Mouse (Mus musculus) forebrain, embryonic 14.5 days (tissue): ENCODE results near the gene Ankrd23. TPM values are rescaled to one million over a fixed set of nuclear protein-coding genes. Genes with fewer than 3 reads are reported as not detected.
A peak's percentile ranks its signal among the peaks of the same experiment; 100 is the strongest.

Experiments used
- ATAC-seq: fragments of 200-750 bp; cut with Nextera tagmentation; 2 replicates; pipeline ENCODE4 v1.8.0; 2017; ENCODE audit warnings: mild to moderate bottlenecking, moderate library complexity
- DNase-seq: peaks from one replicate; pipeline ENCODE4 v3.0.0-alpha.2; 2015; ENCODE audit warnings: low spot score
- H3K27ac ChIP-seq: fragments of 300-500 bp; sonication (generic); 2 replicates; pipeline ENCODE4 v1.5.1; 2014; ENCODE audit warnings: low read depth, mild to moderate bottlenecking, control low read depth, low read length, moderate library complexity
- H3K27me3 ChIP-seq: fragments of 300-500 bp; sonication (generic); replicated peaks from 2 replicates; pipeline ENCODE4 v1.6.1; 2014; ENCODE audit warnings: low read length, control low read depth, mixed read lengths; ENCODE audit not compliant: control insufficient read depth, insufficient read depth
- H3K36me3 ChIP-seq: fragments of 300-500 bp; sonication (generic); 2 replicates; pipeline ENCODE4 v1.6.1; 2014; ENCODE audit warnings: low read length, control low read depth; ENCODE audit not compliant: control insufficient read depth, insufficient read depth
- H3K4me1 ChIP-seq: fragments of 300-500 bp; sonication (generic); 2 replicates; pipeline ENCODE4 v1.6.1; 2014; ENCODE audit warnings: antibody characterized with exemption, low read length, control low read depth; ENCODE audit not compliant: control insufficient read depth, insufficient read depth
- H3K4me2 ChIP-seq: fragments of 300-500 bp; sonication (generic); 2 replicates; pipeline ENCODE4 v1.6.1; 2014; ENCODE audit warnings: mild to moderate bottlenecking, control low read depth, low read length
- H3K4me3 ChIP-seq: fragments of 300-500 bp; sonication (generic); 2 replicates; pipeline ENCODE4 v1.5.1; 2014; ENCODE audit warnings: low read depth, low read length, control low read depth
- H3K9ac ChIP-seq: fragments of 300-500 bp; sonication (generic); 2 replicates; pipeline ENCODE4 v1.6.1; 2014; ENCODE audit warnings: mild to moderate bottlenecking, low read length, control low read depth, moderate library complexity
- H3K9me3 ChIP-seq: fragments of 300-500 bp; sonication (generic); replicated peaks from 2 replicates; pipeline ENCODE4 v1.6.1; 2016; ENCODE audit warnings: low read length, control low read depth, mixed read lengths; ENCODE audit not compliant: control insufficient read depth
- WGBS: fragments of 180-500 bp; shearing (Covaris S2); extraction: QIAGEN DNeasy Blood & Tissue Kit; methylation state at CpG from one replicate; pipeline ENCODE4 v1.1.7; 2014; 5-methylcytosine and 5-hydroxymethylcytosine counted together
- polyA plus RNA-seq: library from polyadenylated mRNA; unstranded; fragments of >200 nt; fragmentation: Nextera tagmentation; extraction: Ambion mirVana; gene quantifications from 2 replicates; pipeline ENCODE4 v1.2.1, GENCODE M21; 2014

The Ankrd23 gene
- polyA plus RNA-seq, 1 experiment from 2014 or later, result 3.8 TPM

DNA sequence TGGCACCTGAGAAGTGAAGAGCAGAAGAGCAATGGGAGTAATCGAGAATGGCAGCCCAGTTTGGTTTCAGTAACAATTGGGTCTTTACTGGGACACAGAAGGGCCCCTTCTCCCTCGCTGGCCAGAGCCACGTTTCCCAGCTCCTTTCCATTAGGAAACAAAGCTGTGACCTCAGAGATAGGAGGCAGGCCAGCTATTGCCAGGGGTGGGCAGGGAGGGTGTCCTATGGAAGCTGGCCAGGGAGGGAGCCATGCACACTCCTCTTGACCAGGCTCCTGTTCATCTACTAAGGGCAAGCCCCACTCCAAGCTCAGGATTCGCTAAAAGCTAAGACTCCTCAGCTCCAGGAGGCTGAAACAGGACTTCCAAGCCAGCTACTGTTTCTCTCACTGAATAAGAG is 22.6 kb upstream of the Ankrd23 start:
- Histone ChIP-seq H3K36me3 (peaks cover 9% of the 10 kb centered on the region), H3K4me3 (no peak overlapping the region), H3K27ac (no peak overlapping the region), H3K9ac (no peak overlapping the region), H3K9me3 (no peaks in the 10 kb centered on the region), H3K4me1 (peaks cover 20% of the 10 kb centered on the region), H3K27me3 (no peaks in the 10 kb centered on the region), H3K4me2 (no peak overlapping the region)
- 12% methylated on average over 4 of the region's 4 CpGs for WGBS
- ATAC-seq (no peak), DNase-seq (no peak)

DNA sequence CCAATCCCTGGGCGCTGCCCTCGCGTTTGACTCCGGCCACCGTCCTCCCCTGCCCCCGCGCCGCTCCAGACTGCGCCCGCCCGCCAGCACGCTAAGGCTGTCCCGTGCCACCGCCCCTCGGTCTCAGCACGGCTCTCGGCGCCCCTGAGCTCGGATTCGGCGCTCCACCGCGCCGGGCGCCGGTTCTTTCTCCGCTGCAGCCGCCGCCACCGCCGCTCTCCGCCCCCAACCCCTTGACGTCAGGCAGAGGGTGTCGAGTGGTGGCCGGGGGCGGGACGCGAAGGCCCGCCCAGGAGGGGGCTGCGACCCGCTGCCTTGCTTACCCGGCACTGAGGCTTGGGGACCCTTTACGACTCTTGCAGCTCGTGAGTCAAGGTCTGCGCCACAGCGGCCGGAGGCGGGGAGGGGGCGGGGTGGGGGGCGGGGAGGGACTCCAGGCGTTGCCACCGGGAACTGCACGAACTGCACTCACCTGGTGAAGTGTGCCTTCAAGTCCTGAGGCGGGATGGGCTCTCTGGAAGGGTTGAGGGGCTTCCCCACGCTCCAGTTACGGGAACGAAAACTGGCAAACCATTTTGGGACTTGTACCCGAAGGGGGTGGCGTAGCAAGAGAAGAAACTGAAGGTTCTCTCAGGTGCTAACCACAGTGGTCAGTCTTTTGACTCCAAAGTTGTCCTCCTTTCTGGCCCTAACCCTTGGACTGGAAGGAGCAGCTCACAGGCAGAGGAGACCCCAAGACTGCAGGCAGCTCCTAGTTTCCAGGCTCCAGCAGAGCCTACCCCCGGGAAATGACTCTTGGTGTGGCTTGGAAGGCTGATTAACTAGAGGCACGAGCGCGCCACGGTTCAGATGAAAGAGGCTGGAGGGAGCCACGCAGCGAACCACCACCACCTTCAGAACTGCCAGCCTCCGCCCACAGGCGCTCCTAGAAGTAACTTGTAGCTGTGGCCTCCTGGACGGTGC is 21.6 kb upstream of the Ankrd23 start, which contains the start of gene Sema4c:
Sema4c (minus strand) TSS at position 319 of the 963 bp plus-strand sequence.
- Histone ChIP-seq H3K4me2 (peak within 1 kb of the TSS; percentile 99), H3K9me3 (no peaks in the 10 kb centered on the region), H3K27me3 (no peaks in the 10 kb centered on the region), H3K4me1 (peaks cover 20% of the 10 kb centered on the region), H3K36me3 (peaks cover 19% of the 10 kb centered on the region), H3K27ac (peak within 1 kb of the TSS; percentile 100), H3K4me3 (peak within 1 kb of the TSS; percentile 99), H3K9ac (peak within 1 kb of the TSS; percentile 100)
- WGBS, result 1% methylated on average over 58 of the region's 69 CpGs
- peak; percentile 87 for DNase-seq
- peak; percentile 56 for ATAC-seq

DNA sequence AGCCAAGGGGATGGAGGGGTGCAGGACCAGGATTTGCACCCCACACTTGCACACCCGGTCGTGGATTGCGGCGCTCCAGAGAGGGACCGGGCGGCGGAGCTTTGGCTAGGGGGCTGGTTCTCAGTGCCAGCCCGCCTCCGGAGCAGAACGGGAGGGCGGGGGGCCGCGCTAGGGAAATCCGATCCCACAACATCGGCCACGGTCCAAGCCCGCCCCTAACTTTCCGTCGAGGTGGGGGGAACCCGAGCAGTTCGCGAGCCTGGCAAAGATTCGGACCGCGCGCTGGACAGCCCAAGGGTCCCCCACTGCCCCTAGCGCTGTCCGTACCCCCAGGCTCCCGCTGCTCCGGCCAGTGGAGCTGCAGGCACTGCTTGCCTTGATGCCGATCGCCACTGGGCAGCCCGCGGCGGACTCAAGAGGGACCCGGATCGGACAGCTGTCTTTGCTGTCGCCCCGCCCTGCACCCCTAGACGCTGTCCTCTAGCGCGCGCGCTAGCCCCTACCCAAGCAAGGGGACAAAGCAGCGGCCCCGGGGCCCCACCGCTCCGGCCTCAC is 20.9 kb upstream of the Ankrd23 start:
- Histone ChIP-seq H3K9ac (peak overlapping the region; percentile 100), H3K4me1 (peaks cover 20% of the 10 kb centered on the region), H3K4me3 (peak overlapping the region; percentile 99), H3K9me3 (no peaks in the 10 kb centered on the region), H3K27me3 (no peaks in the 10 kb centered on the region), H3K36me3 (peaks cover 26% of the 10 kb centered on the region), H3K27ac (peak overlapping the region; percentile 100), H3K4me2 (peak overlapping the region; percentile 99)
- DNase-seq (peak; percentile 82), ATAC-seq (peak; percentile 62)
- under 1% methylated on average over 48 of the region's 48 CpGs for WGBS

DNA sequence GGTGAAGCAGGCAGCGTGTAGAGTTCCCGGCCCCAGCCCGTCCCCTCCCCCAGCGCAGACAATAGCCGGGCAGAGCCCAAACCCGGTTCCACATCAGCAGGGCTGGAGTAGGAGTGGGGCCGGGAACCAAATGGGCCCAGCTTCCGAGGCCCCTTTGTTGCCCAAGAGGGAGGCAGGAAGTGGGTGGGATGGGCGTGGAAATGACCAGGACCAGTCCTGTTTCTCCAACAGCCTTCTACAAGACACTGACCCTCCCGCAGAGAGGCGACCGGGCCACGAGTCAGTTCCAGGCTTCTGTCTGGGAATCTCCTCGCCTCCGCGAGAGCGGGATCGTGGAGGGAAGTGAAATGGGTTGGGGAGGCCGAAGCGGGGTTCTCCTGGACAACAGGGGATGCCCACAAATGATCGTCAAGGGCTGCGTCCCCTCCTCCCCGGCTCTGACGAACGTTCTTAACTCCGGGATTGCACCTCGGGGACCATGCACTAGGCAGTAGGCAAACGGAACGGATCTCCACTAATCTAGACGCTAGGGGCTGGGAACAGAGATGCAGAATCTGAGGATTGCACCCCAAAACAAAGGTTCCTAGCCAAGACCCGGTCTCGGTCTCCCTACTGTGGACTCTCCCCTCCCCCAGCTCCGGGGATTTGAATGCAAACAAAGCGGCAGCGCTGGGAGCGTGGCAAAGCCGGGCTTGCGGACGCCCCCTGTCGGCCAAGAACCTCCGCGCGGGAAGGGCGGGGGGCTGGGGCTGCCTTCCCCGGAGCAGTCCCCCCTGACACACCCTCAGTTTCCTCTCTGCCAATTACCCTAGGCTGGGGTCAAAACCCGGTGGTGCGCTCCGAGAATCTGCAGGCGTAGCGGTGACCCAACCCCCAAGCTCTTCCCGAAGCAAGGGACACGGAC is 20.1 kb upstream of the Ankrd23 start:
- WGBS, result under 1% methylated on average over 52 of the region's 52 CpGs
- ATAC-seq, result peak; percentile 84
- DNase-seq, result peak; percentile 97

DNA sequence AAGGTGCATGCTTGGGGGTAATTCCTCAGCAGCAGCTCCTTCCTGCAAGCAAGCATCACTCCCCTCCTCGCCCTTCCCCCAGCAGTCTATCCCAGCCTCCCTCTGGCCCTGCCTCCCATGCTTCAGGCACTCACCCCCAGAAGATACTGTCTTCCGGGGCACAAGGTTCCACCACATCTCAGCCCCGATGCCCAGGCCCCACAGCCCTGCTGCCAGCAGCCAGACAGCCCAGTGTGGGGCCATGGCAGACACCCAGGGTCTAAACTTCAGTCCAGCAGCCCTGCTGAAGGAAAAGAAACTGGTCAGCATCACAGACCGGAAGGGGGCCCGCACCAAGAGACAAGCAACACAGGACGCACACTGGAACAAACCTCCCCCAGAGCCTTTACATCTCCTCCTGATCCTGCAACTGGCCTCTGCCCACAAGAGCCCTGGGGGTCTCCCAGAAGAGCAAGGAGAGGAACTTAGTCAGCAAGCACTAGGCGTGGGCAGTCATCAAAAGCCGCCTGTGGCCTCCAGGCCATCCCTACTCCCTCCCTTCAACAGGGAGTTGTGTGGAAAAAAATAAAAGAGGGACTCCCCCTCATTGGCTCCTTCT is 19.2 kb upstream of the Ankrd23 start:
- Histone ChIP-seq H3K27ac (peak overlapping the region; percentile 100), H3K4me1 (peaks cover 20% of the 10 kb centered on the region), H3K9me3 (no peaks in the 10 kb centered on the region), H3K27me3 (no peaks in the 10 kb centered on the region), H3K4me3 (peak overlapping the region; percentile 99), H3K4me2 (peak overlapping the region; percentile 99), H3K9ac (peak overlapping the region; percentile 100), H3K36me3 (peaks cover 43% of the 10 kb centered on the region)
- no peak for DNase-seq
- ATAC-seq, result no peak
- WGBS, result 4% methylated on average over 8 of the region's 8 CpGs

More for the DNA sequence above, 20.1 kb upstream of the Ankrd23 start:
- Histone ChIP-seq H3K9me3 (no peaks in the 10 kb centered on the region), H3K27ac (peak overlapping the region; percentile 100), H3K4me1 (peaks cover 20% of the 10 kb centered on the region), H3K4me3 (peak overlapping the region; percentile 99), H3K27me3 (no peaks in the 10 kb centered on the region), H3K36me3 (peaks cover 34% of the 10 kb centered on the region), H3K4me2 (peak overlapping the region; percentile 99), H3K9ac (peak overlapping the region; percentile 100)

DNA sequence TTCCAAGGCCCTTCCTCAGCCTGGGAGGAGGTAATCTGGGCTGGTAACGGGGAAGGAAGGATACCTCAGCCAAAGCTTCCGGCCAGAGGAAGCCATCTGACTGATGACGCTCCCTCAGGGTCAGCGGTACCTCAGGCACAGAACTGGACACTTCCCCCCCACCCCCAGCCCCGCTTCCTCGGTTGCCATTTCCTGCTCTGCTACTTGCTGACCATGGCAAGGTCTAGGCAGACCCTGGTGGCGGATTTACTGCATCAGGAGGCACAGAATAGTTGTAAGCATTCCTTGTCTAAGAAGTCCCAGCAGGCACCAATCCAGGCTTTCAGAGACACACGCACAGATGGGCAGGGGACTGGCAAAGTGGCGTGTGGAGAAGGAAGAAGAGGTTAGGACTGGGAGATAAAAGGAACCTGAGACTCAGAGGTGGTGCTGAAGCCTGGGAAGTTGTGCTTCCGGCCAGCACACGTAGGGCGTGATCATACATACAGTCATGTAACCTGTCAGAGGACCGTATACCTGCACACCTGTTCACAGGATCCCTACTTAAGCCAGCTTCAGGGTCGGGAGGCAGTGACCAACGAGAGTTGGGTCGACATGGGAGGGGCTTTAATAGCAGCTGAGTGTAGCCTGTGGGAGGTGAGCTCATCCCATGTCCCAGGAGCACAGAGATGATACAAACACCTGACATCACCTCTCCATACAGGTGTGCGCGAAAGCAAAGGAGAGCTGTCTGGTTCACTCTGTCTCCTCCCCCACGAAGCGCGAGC is 18.1 kb upstream of the Ankrd23 start:
- DNase-seq (no peak), ATAC-seq (no peak)
- peaks cover 20% of the 10 kb centered on the region for H3K4me1 ChIP-seq
- H3K4me3 ChIP-seq, result peak overlapping the region; percentile 99; the same call in 1 of the 2 replicates
- H3K36me3 ChIP-seq, result peaks cover 54% of the 10 kb centered on the region
- 80% methylated on average over 21 of the region's 21 CpGs for WGBS
- H3K27me3 ChIP-seq, result no peaks in the 10 kb centered on the region
- no peaks in the 10 kb centered on the region for H3K9me3 ChIP-seq
- H3K27ac ChIP-seq, result no peak overlapping the region; the same call in 1 of the 2 replicates
- H3K4me2 ChIP-seq, result peak overlapping the region; percentile 99
- H3K9ac ChIP-seq, result peak overlapping the region; percentile 100

DNA sequence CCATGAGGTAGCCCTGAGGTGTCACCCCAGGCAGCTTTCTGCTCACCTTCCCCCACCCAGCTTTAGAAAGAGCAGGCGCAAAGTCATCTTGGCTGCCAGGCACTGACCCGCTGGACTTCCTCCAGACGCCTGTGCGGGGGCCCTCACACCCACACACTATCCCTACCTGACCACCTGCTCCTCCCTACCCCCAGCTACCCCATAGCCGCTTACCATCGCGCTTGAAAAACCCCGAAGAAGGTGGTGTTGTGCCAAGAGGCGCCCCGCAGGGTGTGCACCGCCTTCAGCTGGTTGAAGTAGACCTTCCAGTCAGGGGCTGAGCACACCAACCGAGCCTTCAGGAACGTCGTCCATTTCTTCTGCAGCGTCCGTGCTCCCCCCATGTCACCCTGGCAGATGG is 15.8 kb upstream of the Ankrd23 start:
- no peaks in the 10 kb centered on the region for H3K27me3 ChIP-seq
- ATAC-seq, result no peak
- H3K27ac ChIP-seq, result no peak overlapping the region
- H3K4me2 ChIP-seq, result no peak overlapping the region
- no peak overlapping the region for H3K9ac ChIP-seq
- H3K4me3 ChIP-seq, result no peak overlapping the region
- H3K9me3 ChIP-seq, result no peaks in the 10 kb centered on the region
- peaks cover 15% of the 10 kb centered on the region for H3K4me1 ChIP-seq
- no peak for DNase-seq
- 78% methylated on average over 16 of the region's 16 CpGs for WGBS
- peaks cover 75% of the 10 kb centered on the region for H3K36me3 ChIP-seq
